Mouse (Mus musculus) embryonic facial prominence, embryonic 13.5 days (tissue): Measurements from ENCODE around the gene Defa21. TPM values are rescaled to one million over a fixed set of nuclear protein-coding genes. Genes with fewer than 3 reads are reported as not detected.
"Not testable (repeated sequence)": the region's sequence is repeated elsewhere in the genome, so short reads cannot be mapped to it uniquely, and the experiment has no call there.

Experiments used
- ATAC-seq: fragments of 200-750 bp; cut with Nextera tagmentation; 2 replicates; pipeline ENCODE4 v1.8.0; 2017; ENCODE audit warnings: low read depth; ENCODE audit not compliant: insufficient number of reproducible peaks, insufficient read depth, low FRiP score, low TSS enrichment
- H3K27ac ChIP-seq: fragments of 300-500 bp; sonication (generic); 2 replicates; pipeline ENCODE4 v1.5.1; 2015; ENCODE audit warnings: moderate library complexity, mild to moderate bottlenecking, inconsistent platforms
- H3K27me3 ChIP-seq: fragments of 300-500 bp; sonication (generic); 2 replicates; pipeline ENCODE4 v1.6.1; 2015; ENCODE audit warnings: mild to moderate bottlenecking, inconsistent platforms
- H3K36me3 ChIP-seq: fragments of 300-500 bp; sonication (generic); 2 replicates; pipeline ENCODE4 v1.6.1; 2015; ENCODE audit warnings: mild to moderate bottlenecking, inconsistent platforms
- H3K4me1 ChIP-seq: fragments of 300-500 bp; sonication (generic); 2 replicates; pipeline ENCODE4 v1.6.1; 2015; ENCODE audit warnings: inconsistent platforms
- H3K4me2 ChIP-seq: fragments of 300-500 bp; sonication (generic); 2 replicates; pipeline ENCODE4 v1.6.1; 2015; ENCODE audit warnings: moderate library complexity, mild to moderate bottlenecking, inconsistent platforms
- H3K4me3 ChIP-seq: fragments of 300-500 bp; sonication (generic); 2 replicates; pipeline ENCODE4 v1.5.1; 2015; ENCODE audit warnings: mild to moderate bottlenecking, inconsistent platforms
- H3K9ac ChIP-seq: fragments of 300-500 bp; sonication (generic); 2 replicates; pipeline ENCODE4 v1.6.1; 2015; ENCODE audit warnings: mild to moderate bottlenecking, inconsistent platforms
- H3K9me3 ChIP-seq: fragments of 300-500 bp; sonication (generic); 2 replicates; pipeline ENCODE4 v1.6.1; 2016; ENCODE audit warnings: inconsistent platforms
- WGBS: fragments of 180-500 bp; shearing (Covaris S2); methylation state at CpG from one replicate; pipeline ENCODE4 v1.1.7; 2015; ENCODE audit warnings: mixed read lengths; 5-methylcytosine and 5-hydroxymethylcytosine counted together
- polyA plus RNA-seq: library from polyadenylated mRNA; unstranded; fragments of >200 nt; fragmentation: Nextera tagmentation; extraction: Ambion mirVana; gene quantifications from 2 replicates; pipeline ENCODE4 v1.2.1, GENCODE M21; 2015

Defa21 gene
- 1.2 TPM in 1 of 2 replicates, not detected in the other for polyA plus RNA-seq

GRCm38 (mm10) chr8:21025245-21025644, at the start of gene Defa21:
Gene Defa21, plus strand, starts transcription at chr8:21025545.
- H3K4me3 ChIP-seq = not testable (repeated sequence)
- no CpG with 5 or more reads among the region's 1 CpGs for WGBS

DNA sequence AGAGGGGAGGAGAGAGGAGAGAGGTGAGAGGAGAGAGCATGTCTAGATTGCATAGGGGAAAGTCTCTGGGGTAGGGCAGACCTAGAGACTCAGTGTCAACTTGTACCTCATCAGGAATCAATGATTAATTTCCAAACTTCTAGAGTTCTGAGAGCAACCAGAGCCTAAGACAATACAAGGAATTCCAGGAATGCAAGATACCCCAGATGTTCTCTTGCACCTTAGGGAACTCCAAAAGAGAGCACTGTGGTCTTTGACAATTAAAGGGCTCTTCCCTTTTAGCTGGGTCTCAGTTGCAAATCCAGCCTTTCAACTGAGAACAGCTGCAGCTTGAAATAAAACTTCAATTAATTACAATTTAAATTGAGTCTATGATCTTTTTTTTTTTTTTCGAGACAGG, 45.5 kb upstream of the Defa21 start:
- 32% methylated on average over 1 of the region's 1 CpGs for WGBS
- Histone ChIP-seq H3K4me1 (no peaks in the 10 kb centered on the region), H3K4me3 (no peak overlapping the region), H3K9me3 (peaks cover 9% of the 10 kb centered on the region; the same call in 1 of the 2 replicates), H3K27ac (no peak overlapping the region), H3K9ac (no peak overlapping the region), H3K36me3 (no peaks in the 10 kb centered on the region), H3K27me3 (no peaks in the 10 kb centered on the region), H3K4me2 (no peak overlapping the region)
- ATAC-seq = no peak

More at GRCm38 (mm10) chr8:21025245-21025644, at the start of gene Defa21:
- not testable (repeated sequence) for H3K9ac ChIP-seq, H3K4me2 ChIP-seq, H3K36me3 ChIP-seq, H3K4me1 ChIP-seq, ATAC-seq, H3K9me3 ChIP-seq, H3K27ac ChIP-seq, H3K27me3 ChIP-seq

GRCm38 (mm10) chr8:20994042-20994441, 31.3 kb upstream of the Defa21 start:
- H3K4me1 ChIP-seq, H3K27me3 ChIP-seq, H3K9ac ChIP-seq, H3K4me2 ChIP-seq, H3K9me3 ChIP-seq, H3K4me3 ChIP-seq, H3K36me3 ChIP-seq, H3K27ac ChIP-seq, ATAC-seq: not testable (repeated sequence)

- Histone ChIP-seq H3K36me3 (no peaks in the 10 kb centered on the region), H3K27me3 (no peaks in the 10 kb centered on the region), H3K4me1 (no peaks in the 10 kb centered on the region), H3K4me2 (no peak overlapping the region), H3K9me3 (peaks cover 5% of the 10 kb centered on the region; the same call in 1 of the 2 replicates), H3K4me3 (no peak overlapping the region), H3K9ac (no peak overlapping the region), H3K27ac (no peak overlapping the region)
- 78% methylated on average over 2 of the region's 2 CpGs for WGBS
- no peak for ATAC-seq
Observed at GRCm38 (mm10) chr8:20996776-20997175, 28.6 kb upstream of the Defa21 start.

GRCm38 (mm10) chr8:20997291-20997690, 28.1 kb upstream of the Defa21 start:
- Histone ChIP-seq H3K27ac (no peak overlapping the region), H3K4me1 (no peaks in the 10 kb centered on the region), H3K9me3 (peaks cover 5% of the 10 kb centered on the region; the same call in 1 of the 2 replicates), H3K4me2 (no peak overlapping the region), H3K9ac (no peak overlapping the region), H3K27me3 (no peaks in the 10 kb centered on the region), H3K36me3 (no peaks in the 10 kb centered on the region), H3K4me3 (no peak overlapping the region)
- no peak for ATAC-seq

- Histone ChIP-seq H3K4me1 (no peaks in the 10 kb centered on the region), H3K36me3 (no peaks in the 10 kb centered on the region), H3K9me3 (peaks cover 2% of the 10 kb centered on the region), H3K9ac (no peak overlapping the region), H3K27me3 (no peaks in the 10 kb centered on the region), H3K4me3 (no peak overlapping the region), H3K4me2 (no peak overlapping the region), H3K27ac (no peak overlapping the region)
- ATAC-seq = no peak
- WGBS = 40% methylated on average over 8 of the region's 8 CpGs
Observed at GRCm38 (mm10) chr8:21001171-21001570, 24.2 kb upstream of the Defa21 start.

GRCm38 (mm10) chr8:21006801-21007200, 18.5 kb upstream of the Defa21 start:
- no peak overlapping the region for H3K27ac ChIP-seq
- no peaks in the 10 kb centered on the region for H3K27me3 ChIP-seq
- no peak overlapping the region for H3K4me3 ChIP-seq
- H3K4me1 ChIP-seq = no peaks in the 10 kb centered on the region
- no peak overlapping the region for H3K4me2 ChIP-seq
- ATAC-seq = no peak
- peaks cover 10% of the 10 kb centered on the region for H3K9me3 ChIP-seq
- 26% methylated on average over 1 of the region's 1 CpGs for WGBS
- no peaks in the 10 kb centered on the region for H3K36me3 ChIP-seq
- no peak overlapping the region for H3K9ac ChIP-seq

DNA sequence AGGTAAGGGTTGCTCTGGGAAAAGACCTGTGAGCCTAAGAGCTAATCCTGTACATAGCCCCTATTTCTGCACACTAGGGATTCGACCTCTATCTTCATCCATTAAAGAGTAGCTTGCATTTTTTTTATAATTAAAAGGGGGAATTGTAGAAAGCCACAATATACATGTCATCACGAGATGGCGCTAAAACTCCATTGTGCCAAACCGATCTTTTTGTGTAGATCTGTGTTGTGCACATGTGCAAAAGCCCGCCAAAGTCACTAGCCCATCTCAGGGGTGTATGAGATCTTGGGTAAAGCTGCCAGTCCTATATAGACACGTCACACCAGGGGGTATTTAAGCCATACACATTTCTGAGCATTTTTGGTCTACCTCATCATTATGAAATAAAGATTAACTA, 16.8 kb upstream of the Defa21 start:
- 51% methylated on average over 6 of the region's 6 CpGs for WGBS
- H3K4me3 ChIP-seq, H3K4me2 ChIP-seq, H3K27ac ChIP-seq, H3K36me3 ChIP-seq, H3K9ac ChIP-seq, H3K27me3 ChIP-seq, H3K4me1 ChIP-seq, ATAC-seq, H3K9me3 ChIP-seq: not testable (repeated sequence)

DNA sequence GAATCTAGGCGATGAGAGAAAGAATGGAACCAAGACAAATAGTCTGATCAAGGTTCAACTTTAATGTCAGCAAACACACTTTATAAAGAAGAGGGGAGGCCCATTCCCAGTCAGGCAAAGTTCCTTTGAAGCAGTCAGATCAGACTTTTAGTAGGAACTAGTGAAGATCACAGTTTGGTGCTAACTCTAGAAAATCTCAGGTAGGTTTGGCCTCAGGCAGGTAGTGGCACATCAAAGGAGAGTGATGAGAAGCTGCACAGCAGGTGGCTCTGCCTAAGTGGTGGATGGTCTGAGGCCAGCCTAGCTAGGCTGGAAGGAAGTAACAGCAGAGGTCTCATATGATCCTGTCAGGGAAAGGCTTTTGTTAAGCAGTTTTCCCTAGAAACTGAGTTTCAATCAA, 14.8 kb upstream of the Defa21 start:
- H3K4me3 ChIP-seq, H3K4me1 ChIP-seq, H3K27ac ChIP-seq, H3K36me3 ChIP-seq, H3K27me3 ChIP-seq, H3K9me3 ChIP-seq, H3K4me2 ChIP-seq, H3K9ac ChIP-seq, ATAC-seq: not testable (repeated sequence)
- WGBS = 71% methylated on average over 1 of the region's 1 CpGs

DNA sequence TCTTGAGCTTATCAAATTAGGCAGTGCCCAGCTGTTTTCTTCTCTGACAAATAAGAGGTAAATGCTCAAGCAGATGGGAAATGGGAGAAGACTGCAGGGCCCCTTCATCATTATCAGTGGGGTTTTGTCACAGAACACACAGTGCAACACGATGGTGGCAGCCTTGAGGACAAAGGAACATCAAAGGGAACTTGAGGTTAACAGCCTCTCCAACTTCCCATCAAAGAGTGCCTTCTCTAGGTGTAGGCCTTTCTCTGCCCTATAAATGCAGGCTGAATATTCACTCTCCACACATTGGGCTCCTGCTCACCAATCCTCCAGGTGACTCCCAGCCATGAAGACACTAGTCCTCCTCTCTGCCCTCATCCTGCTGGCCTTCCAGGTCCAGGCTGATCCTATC, 29.4 kb downstream of the Defa21 start, which contains the start of gene Defa23:
TSS of gene Defa23 (plus strand) at position 301 of the 400 bp plus-strand sequence.
- ATAC-seq, H3K4me1 ChIP-seq, H3K27me3 ChIP-seq, H3K36me3 ChIP-seq, H3K4me3 ChIP-seq, H3K4me2 ChIP-seq, H3K27ac ChIP-seq, H3K9me3 ChIP-seq, H3K9ac ChIP-seq: not testable (repeated sequence)
- WGBS = no CpG with 5 or more reads among the region's 1 CpGs

DNA sequence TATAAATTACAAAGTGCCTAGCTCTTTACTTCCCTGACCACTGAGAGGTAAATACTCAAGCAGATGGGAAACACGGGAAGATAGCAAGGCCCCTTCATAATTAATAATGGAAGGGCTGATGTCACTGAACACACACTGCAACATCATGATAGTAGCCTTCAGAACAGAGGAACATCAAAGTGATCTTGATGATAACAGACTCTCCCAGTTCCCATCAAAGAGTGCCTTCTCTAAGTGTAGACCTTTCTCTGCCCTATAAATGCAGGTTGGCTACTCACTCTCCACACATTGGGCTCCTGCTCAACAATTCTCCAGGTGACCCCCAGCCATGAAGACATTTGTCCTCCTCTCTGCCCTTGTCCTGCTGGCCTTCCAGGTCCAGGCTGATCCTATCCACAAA, 39.4 kb downstream of the Defa21 start, which contains the start of gene Defa35:
TSS of gene Defa35 (plus strand) at position 301 of the 400 bp plus-strand sequence.
- not testable (repeated sequence) for H3K4me3 ChIP-seq, H3K9me3 ChIP-seq, ATAC-seq, H3K4me1 ChIP-seq, H3K4me2 ChIP-seq, H3K36me3 ChIP-seq, H3K27ac ChIP-seq, H3K27me3 ChIP-seq, H3K9ac ChIP-seq
- WGBS = 87% methylated on average over 1 of the region's 1 CpGs
